Mouse (Mus musculus) kidney, adult 2 months (tissue): Measurements from ENCODE around the gene Fth1.

Experiments used
- CTCF ChIP-seq: fragments of 200-500 bp; conservative IDR thresholded peaks from 2 replicates; pipeline ENCODE4 v1.5.1; 2011; ENCODE audit warnings: low read depth, mild to moderate bottlenecking, control low read depth, low read length, moderate library complexity, mixed read lengths; ENCODE audit not compliant: insufficient read depth, insufficient read length
- POLR2A ChIP-seq: fragments of 200-500 bp; IDR thresholded peaks from one replicate; pipeline ENCODE4 v1.6.1; 2011; ENCODE audit warnings: low read depth, low read length, control low read depth

GRCm38 (mm10) chr19:9978431-9978951 lies 1.9 kb upstream of the Fth1 start:
- no peak for TF ChIP-seq CTCF
- TF ChIP-seq POLR2A = no peak
